Mouse (Mus musculus) regulatory T cell (primary cell): Measurements from ENCODE around the gene Slc25a18.
"Not testable (repeated sequence)": the region's sequence is repeated elsewhere in the genome, so short reads cannot be mapped to it uniquely, and the experiment has no call there.

ENCODE experiments used
- in situ Hi-C: fragments of 300-600 bp; cut with MboI, MseI; formaldehyde crosslinking; loops from one replicate; pipeline ENCODE4 v1.15.1; 2025; ENCODE audit warnings: high pct_unique_total_duplicates

The Slc25a18 gene

DNA sequence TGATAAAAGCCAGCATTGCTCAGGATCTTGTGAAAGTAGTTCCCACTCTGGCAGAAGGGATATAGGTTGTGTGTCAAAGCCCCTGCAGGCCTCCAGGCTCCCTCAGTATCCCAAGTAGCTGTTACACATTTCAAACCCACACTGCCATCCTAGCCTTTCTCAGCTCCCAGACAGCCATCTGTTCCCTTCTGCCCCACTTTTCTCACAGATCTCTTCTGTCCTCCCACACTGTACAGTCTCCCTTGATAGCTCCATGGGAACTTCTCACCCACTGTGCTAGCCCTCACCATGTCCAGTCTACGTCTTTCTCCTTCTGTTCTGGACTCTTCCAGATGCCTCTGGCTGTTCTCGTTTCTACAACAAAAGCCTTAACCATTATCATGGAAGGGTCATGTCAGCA is 22.7 kb downstream of the Slc25a18 start:
- in situ Hi-C loops, result no loop called here

DNA sequence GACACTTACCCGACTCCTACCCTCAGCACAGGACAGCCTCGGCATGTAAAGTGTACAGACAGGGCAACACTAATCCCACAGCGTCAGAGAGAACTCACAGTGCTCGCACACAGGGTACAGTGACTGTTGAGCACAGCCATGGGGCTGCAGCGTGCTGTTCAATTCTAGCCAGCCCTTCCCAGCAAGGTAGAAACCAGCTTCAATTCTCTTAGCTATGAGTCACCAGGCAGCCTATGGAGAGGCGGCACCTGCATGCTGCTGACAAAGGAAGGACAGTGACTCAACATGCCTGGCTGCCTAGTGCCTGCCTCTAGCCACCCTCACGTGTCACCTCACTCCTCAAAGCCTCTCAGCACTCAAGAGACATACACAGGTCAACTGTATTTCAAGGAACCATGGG is 24.6 kb downstream of the Slc25a18 start:
- in situ Hi-C loops, result no loop called here

DNA sequence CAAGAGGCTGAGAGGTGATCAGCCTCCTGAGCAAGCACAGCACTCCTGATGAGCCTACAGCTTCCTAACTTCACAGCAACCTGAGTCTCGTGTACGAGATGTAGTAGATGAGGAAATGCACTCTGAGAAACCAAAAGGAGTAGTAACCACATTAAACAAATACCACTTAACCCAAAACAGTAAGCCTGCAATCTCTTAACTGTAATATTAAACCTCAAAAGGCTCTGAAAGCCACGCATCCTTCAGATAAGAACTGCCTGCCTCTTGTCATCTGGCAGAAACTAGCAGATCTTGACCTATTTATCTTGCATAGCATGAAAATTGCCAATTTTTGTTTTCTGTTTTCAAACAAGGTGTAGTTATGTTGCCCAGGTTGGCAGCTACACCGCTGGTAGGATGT is 25.5 kb downstream of the Slc25a18 start:
- in situ Hi-C loops, result no loop called here

DNA sequence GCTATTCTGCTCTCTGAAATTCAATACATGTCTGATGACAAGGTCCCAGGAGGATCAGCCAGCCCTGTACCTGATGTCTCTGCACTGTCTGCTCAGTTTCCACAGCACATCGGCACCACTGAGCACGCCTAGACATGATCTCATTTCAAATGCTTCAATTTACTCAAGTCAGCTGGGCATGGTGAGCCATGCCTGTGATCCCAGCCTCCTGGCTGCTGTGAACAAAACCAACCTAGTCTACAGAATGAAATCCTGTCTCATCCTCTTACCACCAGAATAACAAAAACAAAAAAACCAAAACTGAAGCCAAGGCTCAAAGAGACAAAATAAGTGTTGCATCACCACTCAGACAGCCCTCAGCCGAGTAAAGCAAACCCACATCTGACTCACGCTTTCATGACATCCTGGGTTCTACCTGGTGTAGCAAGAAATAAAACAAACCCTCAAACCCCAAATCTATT is 26.2 kb downstream of the Slc25a18 start:
- in situ Hi-C loops, result no loop called here

DNA sequence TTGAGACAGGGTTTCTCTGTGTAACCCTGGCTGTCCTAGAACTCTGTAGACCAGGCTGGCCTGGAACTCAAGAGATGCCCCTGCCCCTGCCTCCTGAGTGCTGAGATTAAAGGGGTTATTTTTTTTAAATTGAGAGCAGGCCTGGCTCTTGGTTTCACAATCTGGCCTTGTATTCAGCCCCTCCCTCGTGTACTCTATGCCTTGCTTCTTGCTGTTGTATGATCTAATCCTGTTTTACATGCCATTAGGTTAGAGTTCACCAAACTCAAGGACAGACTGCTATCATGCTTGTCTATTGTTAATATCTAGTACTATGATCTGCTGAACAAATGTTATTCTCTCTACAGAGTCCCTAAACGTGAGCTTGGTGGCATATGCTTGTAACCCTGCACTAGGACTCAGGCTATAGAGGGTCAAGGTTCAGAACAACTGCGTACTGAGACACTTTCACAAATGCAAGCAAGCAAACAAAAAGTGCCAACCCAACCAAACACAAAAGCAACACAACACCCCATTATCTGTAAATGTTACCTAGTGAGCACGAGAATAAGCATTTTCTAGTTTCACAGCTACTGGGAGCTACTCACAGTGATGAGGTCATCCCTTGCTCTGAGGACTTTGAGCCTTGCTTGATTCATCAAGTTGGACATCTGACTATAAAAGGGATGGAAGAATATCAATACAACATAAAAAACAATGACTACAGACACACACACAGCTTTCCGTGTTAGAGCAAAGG is 33.8 kb downstream of the Slc25a18 start:
- in situ Hi-C loops, result no loop called here

DNA sequence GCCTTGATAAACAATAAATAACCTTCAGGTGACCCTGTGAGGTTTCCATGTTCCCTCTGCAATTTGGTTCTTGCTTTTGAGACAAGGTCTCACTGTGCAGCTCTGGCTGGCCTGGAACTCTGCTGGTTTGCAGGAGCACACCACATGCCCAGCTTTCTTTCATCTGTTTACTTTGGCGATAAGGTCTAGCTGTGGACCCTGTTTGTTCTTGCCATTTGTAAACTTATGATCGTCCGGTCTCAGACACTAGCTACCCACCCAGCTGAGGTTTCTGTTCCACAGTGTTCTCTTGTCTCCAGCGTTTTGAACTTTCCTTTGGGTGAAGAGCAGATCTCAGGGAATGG is 34.3 kb downstream of the Slc25a18 start:
- in situ Hi-C loops, result no loop called here

DNA sequence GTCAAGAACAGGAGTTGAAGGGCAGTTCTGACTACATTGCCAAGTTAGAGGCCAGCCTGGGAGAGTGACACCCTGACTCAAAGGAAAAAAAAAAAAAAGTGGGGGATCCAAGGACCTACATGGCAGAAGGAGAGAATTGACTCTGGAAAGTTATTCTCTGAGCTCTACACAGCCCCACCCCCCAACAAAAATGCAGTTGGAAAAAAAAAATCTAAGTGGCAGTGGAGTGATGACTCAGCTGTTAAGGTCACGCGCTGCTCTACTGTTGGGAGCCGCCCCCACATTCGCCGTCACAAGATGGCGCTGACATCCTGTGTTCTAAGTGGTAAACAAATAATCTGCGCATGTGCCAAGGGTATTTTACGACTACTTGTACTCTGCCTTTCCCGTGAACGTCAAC is 38.6 kb downstream of the Slc25a18 start:
- in situ Hi-C loops, result not testable (repeated sequence)

DNA sequence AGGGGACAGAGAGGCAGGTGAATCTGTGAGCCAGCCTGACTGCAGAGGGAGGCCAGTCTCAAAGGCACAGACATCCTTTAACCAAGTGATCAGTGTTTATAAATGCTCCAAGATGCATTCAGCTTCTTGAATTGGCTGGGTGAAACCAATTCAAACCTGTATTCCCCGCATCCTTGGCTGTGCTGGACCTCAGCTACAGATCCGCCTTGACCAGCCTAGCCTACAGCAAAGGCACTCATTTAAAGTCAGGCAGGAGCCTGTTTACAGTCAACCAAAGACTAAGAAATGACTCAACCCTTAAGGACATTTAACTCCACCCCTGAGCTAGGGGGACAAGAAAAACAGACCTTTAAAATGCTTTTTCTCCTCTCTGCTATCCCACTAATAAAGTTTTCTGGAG is 45.9 kb downstream of the Slc25a18 start:
- in situ Hi-C loops, result no loop called here

DNA sequence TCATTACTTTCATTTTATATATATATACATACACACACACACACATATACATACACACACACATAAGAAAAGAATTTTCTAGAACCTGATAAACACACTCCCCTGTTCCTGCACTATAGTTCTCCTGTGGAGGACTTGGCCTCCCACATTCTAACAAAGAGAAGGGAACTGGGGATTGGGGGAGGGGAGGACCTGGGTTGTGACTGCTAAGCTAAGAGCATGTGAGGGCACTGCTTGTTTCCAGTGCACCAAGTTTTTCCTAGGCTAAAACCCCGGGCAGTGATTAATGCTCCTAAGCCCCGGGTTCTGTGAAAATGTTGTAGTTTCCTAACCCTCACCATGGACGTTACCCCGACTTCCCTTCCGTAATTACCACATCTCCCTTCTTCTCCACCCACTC is 46.8 kb downstream of the Slc25a18 start:
- in situ Hi-C loops, result no loop called here

DNA sequence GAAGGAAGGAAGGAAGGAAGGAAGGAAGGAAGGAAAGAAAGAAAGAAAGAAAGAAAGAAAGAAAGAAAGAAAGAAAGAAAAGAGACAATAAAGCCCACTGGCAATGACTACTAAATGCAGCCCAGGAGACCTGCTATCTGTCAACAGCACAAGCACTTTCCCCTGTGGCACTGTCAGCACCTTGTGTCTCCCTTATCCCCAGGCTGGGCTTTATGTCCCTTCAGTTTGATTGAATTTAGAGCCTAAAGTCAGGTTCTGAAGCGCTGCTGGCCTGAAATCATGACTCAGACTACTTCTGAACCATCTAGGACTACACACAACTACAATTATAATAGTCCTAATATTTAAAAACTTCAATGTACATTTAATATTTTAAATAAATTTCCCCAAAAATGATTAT is 47.6 kb downstream of the Slc25a18 start:
- in situ Hi-C loops, result no loop called here

DNA sequence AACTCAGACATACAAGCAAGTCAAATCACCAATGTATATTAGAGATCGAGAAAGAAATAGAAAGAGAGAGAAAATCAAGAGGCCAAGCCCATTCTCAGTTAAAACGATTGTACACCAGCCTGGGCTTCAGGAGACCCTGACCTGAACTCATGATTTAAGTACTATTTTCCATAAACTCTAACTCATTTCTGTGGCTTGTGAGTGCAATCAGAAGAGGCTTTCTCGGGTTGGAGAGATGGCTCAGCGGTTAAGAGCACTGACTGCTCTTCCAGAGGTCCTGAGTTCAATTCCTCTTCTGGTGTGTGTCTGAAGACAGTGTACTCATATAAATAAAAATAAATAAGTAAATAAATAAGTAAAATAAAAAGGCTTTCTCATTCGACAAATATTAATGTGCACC is 48.3 kb downstream of the Slc25a18 start:
- in situ Hi-C loops, result no loop called here

DNA sequence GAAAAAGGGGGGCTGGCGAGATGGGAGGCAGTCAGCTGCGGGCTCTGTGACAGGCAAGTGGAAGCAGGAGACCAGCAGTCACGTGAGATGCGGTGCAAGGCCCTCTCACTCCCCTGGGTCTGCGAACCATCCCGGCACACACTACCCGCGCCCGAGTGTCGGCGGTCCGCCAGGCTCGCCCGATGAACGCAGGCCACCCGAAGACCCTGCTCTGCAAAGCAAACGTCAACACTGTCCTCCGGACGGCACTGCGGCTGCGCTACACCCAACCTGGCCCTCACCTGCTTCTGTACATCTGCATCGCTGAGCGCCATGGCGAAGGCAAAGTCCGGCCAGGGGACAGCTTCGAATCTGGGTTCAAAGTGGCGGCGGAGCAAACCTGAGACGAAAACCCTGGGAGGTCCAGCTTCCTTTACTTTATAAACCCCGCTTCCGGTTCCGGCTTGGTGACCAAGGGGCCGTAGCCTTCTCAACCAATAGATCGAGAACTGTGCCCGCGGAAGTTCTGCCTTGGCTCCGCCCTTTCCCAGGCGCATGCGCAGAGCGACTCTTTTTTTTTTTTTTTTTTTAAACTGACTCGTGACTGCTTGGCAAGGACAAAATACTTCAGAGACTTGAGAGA is 49.0 kb downstream of the Slc25a18 start, which contains the start of gene Atp6v1e1:
Atp6v1e1 (minus strand) TSS at position 487 of the 622 bp plus-strand sequence.
- in situ Hi-C loops, result no loop called here

DNA sequence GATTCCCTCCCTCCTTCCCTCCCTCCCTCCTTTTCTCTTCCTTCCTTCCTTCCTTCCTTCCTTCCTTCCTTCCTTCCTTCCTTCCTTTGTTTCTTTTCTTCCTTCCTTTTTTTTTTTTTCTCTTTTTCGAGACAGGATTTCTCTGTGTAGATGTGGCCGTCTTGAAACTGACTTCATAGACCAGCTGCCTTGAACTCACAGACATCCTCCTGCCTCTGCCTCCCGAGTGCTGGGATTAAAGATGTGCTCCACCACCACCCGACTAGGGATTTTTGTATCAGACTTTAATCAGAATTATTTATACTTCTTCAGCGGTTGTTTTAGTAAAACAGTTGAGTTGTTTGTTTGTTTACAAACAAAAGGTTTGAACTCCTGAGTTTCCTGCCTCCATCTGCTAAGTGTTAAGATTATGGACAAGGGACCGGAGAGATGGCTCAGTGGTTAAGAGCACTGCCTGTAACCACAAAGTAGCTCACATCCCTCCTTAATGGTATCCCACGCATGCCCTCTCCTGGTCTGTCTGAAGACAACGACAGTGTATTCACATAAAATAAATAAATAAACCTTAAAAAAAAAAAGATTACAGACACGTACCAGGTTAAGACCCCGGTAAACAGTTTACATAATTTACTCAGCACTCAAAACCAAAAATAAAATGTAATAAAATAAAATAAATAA is 49.7 kb downstream of the Slc25a18 start:
- in situ Hi-C loops, result no loop called here

DNA sequence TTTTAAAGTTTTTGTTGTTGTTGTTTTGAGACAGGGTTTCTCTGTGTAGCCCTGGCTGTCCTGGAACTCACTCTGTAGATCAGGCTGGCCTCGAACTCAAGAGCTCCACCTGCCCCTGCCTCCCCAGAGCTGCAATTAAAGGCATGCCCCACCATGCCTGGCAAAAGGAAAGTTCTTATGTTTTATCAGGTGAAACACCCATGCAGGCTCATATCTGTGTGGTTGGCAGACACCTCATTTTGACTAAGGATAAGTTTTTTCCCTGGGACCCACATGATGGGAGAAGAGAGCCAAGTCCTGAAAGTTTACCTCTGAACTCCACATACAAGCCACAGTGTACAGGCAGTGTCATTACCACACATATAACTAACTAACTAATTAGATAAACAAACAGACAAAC is 56.7 kb downstream of the Slc25a18 start:
- in situ Hi-C loops, result no loop called here

DNA sequence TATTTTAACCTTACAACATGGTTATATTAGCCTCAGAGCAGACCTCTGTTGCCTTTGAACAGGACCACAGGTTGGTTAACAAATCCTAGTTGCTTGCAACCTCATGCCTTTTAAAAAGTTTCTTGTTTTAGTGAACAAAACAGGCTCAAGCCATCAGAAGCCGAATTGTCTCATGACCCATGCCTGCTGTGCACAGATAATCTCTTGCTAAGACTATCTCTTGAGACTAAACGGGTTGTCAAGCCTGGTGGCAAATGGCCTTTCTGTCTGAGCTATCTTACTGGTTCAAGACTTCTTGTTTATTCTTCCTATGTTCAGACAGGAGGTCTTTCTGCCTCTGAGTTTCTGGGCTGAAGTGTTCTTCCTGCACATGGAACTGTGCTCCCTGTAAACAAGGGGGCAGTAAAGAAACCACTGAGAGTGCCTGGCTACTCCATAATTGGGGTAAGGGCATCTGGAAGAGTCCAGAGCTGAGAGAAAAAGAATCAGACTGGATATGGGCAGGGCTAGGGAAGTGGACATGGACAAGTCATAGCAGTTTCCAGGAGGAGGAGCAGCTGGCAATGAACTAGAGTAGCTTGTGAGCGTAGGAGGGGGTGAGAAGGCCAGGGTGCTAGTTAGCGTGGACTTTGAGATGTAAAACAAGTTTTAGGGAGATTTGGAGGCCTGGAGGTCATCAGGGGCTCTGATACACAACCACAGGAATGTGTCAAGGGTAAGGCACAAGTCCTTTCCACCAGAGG is 57.7 kb downstream of the Slc25a18 start:
- in situ Hi-C loops, result no loop called here

DNA sequence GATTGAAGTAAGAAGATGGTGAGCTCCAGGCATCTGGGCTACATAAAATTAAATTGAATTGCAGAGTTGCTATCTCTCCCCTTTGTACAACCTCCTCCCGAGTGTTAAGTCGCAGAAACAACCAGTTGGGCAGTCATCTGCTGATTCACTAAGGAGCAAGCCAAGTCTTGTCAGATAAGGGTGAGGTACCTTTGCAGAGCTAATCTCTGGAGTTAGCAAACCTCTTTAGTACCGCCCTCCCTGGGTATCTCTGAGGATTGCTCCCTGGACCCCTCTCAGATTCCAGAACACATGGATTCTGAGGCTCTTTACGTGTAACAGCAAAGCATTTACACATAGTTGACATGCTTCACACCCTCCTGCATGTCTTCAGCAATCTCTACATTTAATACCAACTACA is 58.7 kb downstream of the Slc25a18 start:
- in situ Hi-C loops, result no loop called here

DNA sequence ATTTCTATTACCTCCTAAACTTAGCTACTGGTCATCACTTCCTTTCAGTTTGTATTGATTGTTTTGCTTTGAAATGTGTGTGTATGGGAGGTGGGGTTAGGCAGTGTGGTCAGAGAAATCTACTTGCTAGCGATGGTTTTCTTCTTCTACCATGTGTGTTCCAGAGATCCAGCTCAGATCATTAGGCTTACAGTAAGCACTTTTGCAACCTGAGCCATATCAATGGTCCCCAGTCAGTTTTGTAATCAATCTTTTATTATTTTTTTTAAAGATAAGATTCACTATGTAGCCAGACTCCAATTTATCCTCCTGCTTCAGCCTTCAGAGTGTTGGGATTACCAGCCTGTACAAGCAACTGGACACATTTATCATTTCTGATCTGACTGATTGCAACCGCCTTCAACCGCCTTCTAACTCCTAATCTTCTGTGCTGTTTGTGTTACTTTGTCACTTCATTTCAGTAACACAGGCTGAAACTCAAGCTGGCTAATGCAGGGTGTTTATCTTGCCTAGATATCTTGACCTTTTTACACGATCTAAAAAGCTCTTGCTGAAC is 61.5 kb downstream of the Slc25a18 start:
- in situ Hi-C loops, result no loop called here

DNA sequence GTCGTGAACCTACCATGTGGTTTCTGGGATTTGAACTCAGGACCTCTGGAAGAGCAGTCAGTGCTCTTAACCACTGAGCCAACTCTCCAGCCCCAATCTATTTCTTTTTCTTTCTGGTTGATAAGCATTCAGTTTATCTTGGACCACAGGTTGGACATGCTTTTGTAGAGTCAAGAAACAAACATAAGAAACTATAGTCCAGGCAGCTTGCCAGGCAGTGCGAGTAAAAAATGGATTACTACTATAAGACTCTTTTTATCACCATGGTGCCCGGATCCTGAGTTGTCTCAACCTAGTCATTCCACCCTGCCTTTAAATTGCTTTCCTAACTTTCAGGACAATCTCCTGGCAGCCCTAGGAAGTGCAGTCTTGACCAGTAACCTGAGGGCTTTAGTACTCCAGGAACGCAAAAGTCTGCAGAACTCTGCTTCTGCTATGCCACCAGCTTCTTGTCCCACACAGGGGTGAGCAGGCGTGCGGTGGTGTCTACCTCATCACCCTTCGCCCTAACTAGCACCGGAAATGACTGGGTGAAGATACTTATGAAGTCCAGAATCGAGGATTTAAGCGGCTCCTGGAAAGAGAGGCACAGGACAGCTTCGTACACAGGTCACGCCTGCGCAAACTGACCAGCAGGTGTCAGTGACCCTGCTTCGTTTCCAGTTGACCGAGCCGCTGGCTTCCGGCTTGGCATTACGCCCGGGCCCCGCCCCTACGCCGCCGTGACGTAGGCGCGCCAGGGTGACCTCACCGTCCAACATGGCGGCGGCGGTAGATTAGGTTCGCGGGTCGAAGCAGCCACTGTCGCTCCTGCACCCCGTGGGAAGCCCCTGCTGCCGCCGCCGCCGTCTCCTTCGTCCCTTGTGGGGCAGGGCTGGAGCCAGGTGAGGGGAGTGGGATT is 62.3 kb downstream of the Slc25a18 start, which contains the start of gene Bcl2l13:
Bcl2l13 (plus strand) TSS at position 739 of the 901 bp plus-strand sequence.
- in situ Hi-C loops, result no loop called here

DNA sequence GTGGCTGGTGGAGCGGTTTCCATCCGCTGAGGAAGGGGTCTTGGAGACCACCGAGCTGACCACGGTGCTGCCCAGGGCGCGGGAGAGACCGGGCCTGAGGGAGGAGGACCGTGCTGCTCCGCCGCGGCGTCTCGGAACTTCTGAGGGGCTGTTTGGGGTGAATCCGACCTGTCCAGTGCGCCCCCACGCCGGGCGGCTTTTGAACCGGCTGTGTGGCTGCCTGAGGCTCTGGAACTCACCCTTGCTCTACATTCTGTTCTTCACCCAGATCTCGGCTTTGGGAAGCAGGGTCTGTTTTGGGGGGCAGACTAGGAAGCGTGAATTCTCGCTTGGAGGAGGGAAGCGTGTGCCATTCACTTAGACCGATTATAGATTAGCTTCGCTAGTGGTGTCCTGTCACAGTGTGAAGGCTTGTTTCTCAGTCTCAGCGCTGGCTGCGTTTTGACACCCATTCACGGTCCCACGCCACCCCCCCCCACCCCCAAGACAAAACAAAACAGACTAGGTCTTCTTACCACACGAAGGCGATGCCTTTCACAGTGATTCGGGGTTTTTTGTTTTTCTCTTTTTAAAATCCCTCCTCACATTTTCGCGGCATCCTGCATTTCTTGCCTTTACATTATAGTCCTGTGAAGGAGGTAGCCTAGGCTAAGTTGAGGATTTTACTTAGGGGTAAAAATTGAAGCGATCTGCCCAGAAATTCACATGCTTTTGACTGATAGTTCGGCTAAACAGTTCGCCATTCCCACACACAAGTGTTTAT is 63.2 kb downstream of the Slc25a18 start:
- in situ Hi-C loops, result no loop called here

DNA sequence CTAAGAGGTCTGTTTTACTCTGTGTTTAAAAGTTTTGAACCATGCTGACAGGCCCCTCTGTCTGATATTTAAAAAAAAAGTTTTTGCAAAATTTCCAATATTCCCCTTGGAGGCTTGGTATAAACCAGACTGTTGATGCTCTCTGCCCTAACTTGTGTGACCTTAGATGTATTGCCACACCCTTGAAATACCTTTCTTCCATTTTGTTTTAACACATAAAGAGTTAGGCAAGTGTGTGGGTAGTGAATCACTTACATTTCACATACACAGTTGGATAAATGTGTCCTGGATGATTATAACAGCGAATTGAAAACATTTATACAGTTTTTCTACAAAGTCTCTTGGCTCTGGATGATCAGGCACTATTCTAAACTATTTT is 63.8 kb downstream of the Slc25a18 start:
- in situ Hi-C loops, result no loop called here
